Mouse (Mus musculus) neural tube, embryonic 12.5 days (tissue): ENCODE results near the gene Tas2r126. TPM values are rescaled to one million over a fixed set of nuclear protein-coding genes. Genes with fewer than 3 reads are reported as not detected.

Experiments used
- polyA plus RNA-seq: library from polyadenylated mRNA; unstranded; fragments of >200 nt; fragmentation: Nextera tagmentation; extraction: Ambion mirVana; gene quantifications from 2 replicates; pipeline ENCODE4 v1.2.1, GENCODE M21; 2016

Gene Tas2r126
- polyA plus RNA-seq, 1 experiment from 2014 or later: not detected

Other genes starting within 250 kb of the Tas2r126 start
- not detected in 2 replicates for gene Tas2r144, start 219.2 kb upstream of the Tas2r126 start, polyA plus RNA-seq
- gene Gstk1, start 188.6 kb upstream of the Tas2r126 start, polyA plus RNA-seq: 16.3 and 17.3 TPM in 2 replicates
- gene Tmem139, start 172.6 kb upstream of the Tas2r126 start, polyA plus RNA-seq: 0.44 and 0.70 TPM in 2 replicates
- gene Casp2, start 169.6 kb upstream of the Tas2r126 start, polyA plus RNA-seq: 57.2 and 58.8 TPM in 2 replicates
- 1.5 and 1.9 TPM in 2 replicates for gene Clcn1, start 147.8 kb upstream of the Tas2r126 start, polyA plus RNA-seq
- gene Fam131b, start 109.9 kb upstream of the Tas2r126 start, polyA plus RNA-seq: 6.4 and 6.5 TPM in 2 replicates
- 71.4 and 77.5 TPM in 2 replicates for gene Zyx, start 84.9 kb upstream of the Tas2r126 start, polyA plus RNA-seq
- 0.96 and 1.3 TPM in 2 replicates for gene Epha1, start 61.3 kb upstream of the Tas2r126 start, polyA plus RNA-seq
- not detected in 2 replicates for gene Tas2r143, start 34.3 kb upstream of the Tas2r126 start, polyA plus RNA-seq
- not detected in 2 replicates for gene Tas2r135, start 29.1 kb upstream of the Tas2r126 start, polyA plus RNA-seq
- gene Olfr458, start 30.7 kb downstream of the Tas2r126 start, polyA plus RNA-seq: not detected in 2 replicates
- gene Olfr457, start 41.8 kb downstream of the Tas2r126 start, polyA plus RNA-seq: not detected in 2 replicates
- not detected in 2 replicates for gene Olfr456, start 52.7 kb downstream of the Tas2r126 start, polyA plus RNA-seq
- gene Olfr455, start 113.1 kb downstream of the Tas2r126 start, polyA plus RNA-seq: not detected in 2 replicates
- not detected in 2 replicates for gene Tcaf3, start 163.2 kb downstream of the Tas2r126 start, polyA plus RNA-seq
- gene Tcaf2, start 210.7 kb downstream of the Tas2r126 start, polyA plus RNA-seq: 3.5 and 4.5 TPM in 2 replicates